Mouse (Mus musculus) testis, adult 2 months (tissue): ENCODE results near the gene Mob3c.

ENCODE experiments used
- CTCF ChIP-seq: fragments of 200-500 bp; IDR thresholded peaks from 2 replicates; pipeline ENCODE4 v1.5.1; 2012; ENCODE audit warnings: low read depth, mild to moderate bottlenecking, inconsistent platforms, low read length, moderate library complexity; ENCODE audit not compliant: control insufficient read depth, insufficient read depth, insufficient replicate concordance
- POLR2A ChIP-seq: fragments of 200-500 bp; IDR thresholded peaks from 2 replicates; pipeline ENCODE4 v1.6.1; 2012; ENCODE audit warnings: low read depth, mild to moderate bottlenecking, inconsistent platforms, low read length, moderate library complexity; ENCODE audit not compliant: control insufficient read depth

DNA sequence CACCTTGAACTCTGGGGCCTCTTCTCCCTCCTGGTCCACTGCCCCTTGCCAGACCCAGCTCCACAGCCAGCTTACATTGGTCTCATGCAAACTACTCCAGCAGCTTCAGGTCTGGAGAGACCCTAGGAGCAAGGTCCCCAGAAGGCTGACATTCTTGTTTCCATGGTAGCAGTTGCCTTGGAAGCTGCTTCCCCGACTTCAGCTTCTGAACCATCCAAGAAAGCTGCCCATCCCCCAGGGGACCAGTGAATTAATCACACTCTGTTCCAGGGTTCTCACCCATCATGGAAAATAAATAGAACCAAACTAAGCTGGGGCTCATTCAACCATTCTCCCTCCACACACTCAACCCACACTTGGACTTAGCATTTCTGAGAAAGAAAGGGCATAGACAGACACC is 53.3 kb downstream of the Mob3c start:
- TF ChIP-seq POLR2A, result no peak
- TF ChIP-seq CTCF, result no peak
